Mouse (Mus musculus) embryo, embryonic 10.5 days (tissue): ENCODE data around the gene Ppa2.

Experiments
- DNase-seq: peaks from one replicate; pipeline ENCODE4 v3.0.0-alpha.2; 2015; ENCODE audit warnings: low spot score

Gene Ppa2

GRCm38 (mm10) chr3:133389803-133390387 is 80.0 kb downstream of the Ppa2 start:
- no peak for DNase-seq

GRCm38 (mm10) chr3:133394531-133394930 is 84.6 kb downstream of the Ppa2 start:
- no peak for DNase-seq

GRCm38 (mm10) chr3:133403849-133404248 is 93.9 kb downstream of the Ppa2 start:
- no peak for DNase-seq

- DNase-seq, result no peak
Measured at GRCm38 (mm10) chr3:133405636-133406035, 95.7 kb downstream of the Ppa2 start.

- DNase-seq, result no peak
Measured at GRCm38 (mm10) chr3:133406248-133406647, 96.3 kb downstream of the Ppa2 start.

GRCm38 (mm10) chr3:133411123-133411675 is 101.3 kb downstream of the Ppa2 start:
- no peak for DNase-seq

- no peak for DNase-seq
Measured at GRCm38 (mm10) chr3:133411768-133412167, 101.9 kb downstream of the Ppa2 start.

- DNase-seq, result no peak
Measured at GRCm38 (mm10) chr3:133414747-133415146, 104.8 kb downstream of the Ppa2 start.

GRCm38 (mm10) chr3:133423073-133423472 is 113.2 kb downstream of the Ppa2 start:
- DNase-seq, result no peak
